Mouse (Mus musculus) liver, embryonic 16.5 days (tissue): Measurements from ENCODE around the gene Fam122c. TPM values are rescaled to one million over a fixed set of nuclear protein-coding genes. Genes with fewer than 3 reads are reported as not detected.

Source experiments
- ATAC-seq: fragments of 200-750 bp; cut with Nextera tagmentation; 2 replicates; pipeline ENCODE4 v1.8.0; 2017; ENCODE audit warnings: low read depth, mild to moderate bottlenecking, moderate number of reproducible peaks, moderate library complexity
- H3K27ac ChIP-seq: fragments of 300-500 bp; sonication (generic); 2 replicates; pipeline ENCODE4 v1.5.1; 2014; ENCODE audit warnings: mild to moderate bottlenecking, low read length
- H3K27me3 ChIP-seq: fragments of 300-500 bp; sonication (generic); 2 replicates; pipeline ENCODE4 v1.6.1; 2014; ENCODE audit warnings: low read depth, low read length, mixed read lengths; ENCODE audit not compliant: control insufficient read depth, insufficient read depth
- H3K36me3 ChIP-seq: fragments of 300-500 bp; sonication (generic); 2 replicates; pipeline ENCODE4 v1.6.1; 2014; ENCODE audit warnings: mild to moderate bottlenecking; ENCODE audit not compliant: control insufficient read depth, insufficient read depth
- H3K4me1 ChIP-seq: fragments of 300-500 bp; sonication (generic); 2 replicates; pipeline ENCODE4 v1.6.1; 2014; ENCODE audit warnings: low read depth, low read length, mixed read lengths; ENCODE audit not compliant: control insufficient read depth
- H3K4me2 ChIP-seq: fragments of 300-500 bp; sonication (generic); 2 replicates; pipeline ENCODE4 v1.6.1; 2014; ENCODE audit warnings: low read depth, low read length, mixed read lengths
- H3K4me3 ChIP-seq: fragments of 300-500 bp; sonication (generic); 2 replicates; pipeline ENCODE4 v1.5.1; 2014; ENCODE audit warnings: low read depth, mild to moderate bottlenecking, low read length
- H3K9ac ChIP-seq: fragments of 300-500 bp; sonication (generic); 2 replicates; pipeline ENCODE4 v1.6.1; 2014; ENCODE audit warnings: low read depth, low read length
- H3K9me3 ChIP-seq: fragments of 300-500 bp; sonication (generic); replicated peaks from 2 replicates; pipeline ENCODE4 v1.6.1; 2016; ENCODE audit warnings: low read length; ENCODE audit not compliant: control insufficient read depth
- WGBS: fragments of 180-500 bp; shearing (Covaris S2); extraction: QIAGEN DNeasy Blood & Tissue Kit; methylation state at CpG from one replicate; pipeline ENCODE4 v1.1.7; 2014; ENCODE audit not compliant: insufficient replicate concordance; 5-methylcytosine and 5-hydroxymethylcytosine counted together
- polyA plus RNA-seq: library from polyadenylated mRNA; unstranded; fragments of >200 nt; fragmentation: Nextera tagmentation; extraction: Ambion mirVana; gene quantifications from 2 replicates; pipeline ENCODE4 v1.2.1, GENCODE M21; 2015

Gene Fam122c
- polyA plus RNA-seq, 1 experiment from 2014 or later, result not detected

GRCm38 (mm10) chrX:53341531-53341930 is 68.3 kb downstream of the Fam122c start:
- 44% methylated on average over 2 of the region's 2 CpGs for whole genome bisulfite sequencing
- H3K4me1 ChIP-seq, result no peaks in the 10 kb centered on the region
- H3K27me3 ChIP-seq, result no peaks in the 10 kb centered on the region
- H3K4me2 ChIP-seq, result no peak overlapping the region
- no peak overlapping the region for H3K27ac ChIP-seq
- no peak; the same call in 1 of the 2 replicates for ATAC-seq
- no peaks in the 10 kb centered on the region for H3K9me3 ChIP-seq
- no peak overlapping the region for H3K9ac ChIP-seq
- no peak overlapping the region for H3K4me3 ChIP-seq
- H3K36me3 ChIP-seq, result no peaks in the 10 kb centered on the region

GRCm38 (mm10) chrX:53348374-53348773 is 75.2 kb downstream of the Fam122c start:
- H3K36me3 ChIP-seq, result peaks cover 15% of the 10 kb centered on the region
- ATAC-seq, result no peak
- 58% methylated on average over 4 of the region's 4 CpGs for WGBS

DNA sequence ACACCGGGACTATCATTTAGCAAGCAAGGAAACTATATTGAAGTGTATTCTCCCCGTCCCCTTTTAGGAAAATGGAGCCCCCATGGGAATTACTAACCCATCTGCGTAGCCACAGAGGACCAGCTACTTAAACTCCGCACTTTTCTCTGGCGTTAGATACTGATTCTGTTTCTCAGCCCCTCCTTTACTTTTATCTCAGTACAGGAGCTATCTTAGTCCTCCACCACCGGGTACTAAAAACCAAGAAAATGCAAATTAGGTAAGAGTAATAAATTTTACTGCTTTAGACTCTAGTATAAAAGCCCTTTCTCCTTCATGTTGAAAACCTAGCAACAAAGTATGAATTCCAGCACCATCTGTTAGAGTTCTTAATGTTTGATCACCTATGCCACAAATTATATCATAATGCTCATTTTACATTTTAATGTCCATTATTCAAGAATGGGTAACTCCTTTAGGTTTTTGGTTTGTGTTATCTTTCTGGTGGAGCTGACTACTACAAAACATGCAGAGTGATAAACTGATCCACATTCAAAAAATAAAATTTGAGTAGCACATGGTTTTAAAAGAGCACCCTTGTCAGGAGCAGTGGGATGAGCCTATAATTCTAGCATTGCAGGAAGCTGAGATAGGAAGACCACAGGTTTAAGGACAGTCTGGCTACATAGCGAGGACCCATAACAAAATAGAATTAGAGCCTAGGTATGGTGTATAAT is 91.6 kb downstream of the Fam122c start:
- peak overlapping the region; percentile 55 for H3K27ac ChIP-seq
- H3K4me1 ChIP-seq, result peaks cover 21% of the 10 kb centered on the region

More at GRCm38 (mm10) chrX:53348374-53348773, 75.2 kb downstream of the Fam122c start:
- H3K27me3 ChIP-seq, result no peaks in the 10 kb centered on the region
- H3K4me2 ChIP-seq, result no peak overlapping the region
- H3K4me3 ChIP-seq, result no peak overlapping the region
- no peaks in the 10 kb centered on the region for H3K4me1 ChIP-seq
- no peaks in the 10 kb centered on the region for H3K9me3 ChIP-seq
- H3K9ac ChIP-seq, result no peak overlapping the region
- H3K27ac ChIP-seq, result no peak overlapping the region

GRCm38 (mm10) chrX:53369534-53370365 is 96.5 kb downstream of the Fam122c start:
- Histone ChIP-seq H3K9me3 (no peaks in the 10 kb centered on the region), H3K36me3 (no peaks in the 10 kb centered on the region), H3K27me3 (no peaks in the 10 kb centered on the region), H3K27ac (peak overlapping the region; percentile 90), H3K4me2 (peak overlapping the region; percentile 58), H3K9ac (peak overlapping the region; percentile 87), H3K4me1 (peaks cover 15% of the 10 kb centered on the region), H3K4me3 (peak overlapping the region; percentile 78)
- ATAC-seq, result peak; percentile 94
- WGBS, result 18% methylated on average over 25 of the region's 25 CpGs

More for the DNA sequence above, 91.6 kb downstream of the Fam122c start:
- 40% methylated on average over 7 of the region's 7 CpGs for WGBS
- Histone ChIP-seq H3K27me3 (no peaks in the 10 kb centered on the region), H3K9me3 (no peaks in the 10 kb centered on the region), H3K36me3 (no peaks in the 10 kb centered on the region), H3K9ac (no peak overlapping the region), H3K4me3 (peak overlapping the region; percentile 27), H3K4me2 (peak overlapping the region; percentile 52)
- ATAC-seq, result peak; percentile 35; the same call in 1 of the 2 replicates

DNA sequence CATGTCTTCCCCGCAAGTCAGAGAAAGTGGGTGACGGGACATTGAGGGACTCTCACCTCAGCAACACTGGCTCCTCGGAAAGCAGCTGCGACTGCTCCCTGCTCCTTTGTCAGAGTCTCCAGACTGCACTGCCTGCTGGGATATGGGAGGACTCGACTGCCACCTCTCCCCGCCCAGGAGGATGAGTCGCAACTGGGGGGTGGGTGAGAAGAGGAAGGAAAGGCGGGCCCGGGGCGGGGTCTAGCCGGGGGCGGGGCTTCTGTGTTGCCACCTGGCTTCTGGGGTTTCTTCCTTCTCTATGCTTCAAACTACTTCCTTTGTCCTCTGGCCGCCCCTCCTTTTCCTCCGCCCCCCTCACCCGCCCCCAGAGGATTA is 97.1 kb downstream of the Fam122c start, which contains the start of gene Mospd1:
Gene Mospd1, minus strand, starts transcription at position 137 of the 375 bp plus-strand sequence.
- Histone ChIP-seq H3K9ac (peak within 1 kb of the TSS; percentile 87), H3K4me3 (peak within 1 kb of the TSS; percentile 78), H3K9me3 (no peaks in the 10 kb centered on the region), H3K4me2 (peak within 1 kb of the TSS; percentile 58), H3K27ac (peak within 1 kb of the TSS; percentile 90), H3K27me3 (no peaks in the 10 kb centered on the region), H3K4me1 (peaks cover 11% of the 10 kb centered on the region), H3K36me3 (no peaks in the 10 kb centered on the region)
- ATAC-seq, result peak; percentile 87
- 20% methylated on average over 14 of the region's 15 CpGs for WGBS

Other genes with a start within 250 kb of the Fam122c start
- gene Plac1, start 33.3 kb upstream of the Fam122c start, polyA plus RNA-seq, result 0.85 and 0.91 TPM in 2 replicates
- gene Fam122b, start 3.6 kb upstream of the Fam122c start, polyA plus RNA-seq, result 4.4 and 4.6 TPM in 2 replicates
- gene Mospd1, start 97.1 kb downstream of the Fam122c start, polyA plus RNA-seq, result 28.1 and 34.7 TPM in 2 replicates
- not detected in 2 replicates for gene Etd, start 161.5 kb downstream of the Fam122c start, polyA plus RNA-seq